In the genomic region with DNA sequence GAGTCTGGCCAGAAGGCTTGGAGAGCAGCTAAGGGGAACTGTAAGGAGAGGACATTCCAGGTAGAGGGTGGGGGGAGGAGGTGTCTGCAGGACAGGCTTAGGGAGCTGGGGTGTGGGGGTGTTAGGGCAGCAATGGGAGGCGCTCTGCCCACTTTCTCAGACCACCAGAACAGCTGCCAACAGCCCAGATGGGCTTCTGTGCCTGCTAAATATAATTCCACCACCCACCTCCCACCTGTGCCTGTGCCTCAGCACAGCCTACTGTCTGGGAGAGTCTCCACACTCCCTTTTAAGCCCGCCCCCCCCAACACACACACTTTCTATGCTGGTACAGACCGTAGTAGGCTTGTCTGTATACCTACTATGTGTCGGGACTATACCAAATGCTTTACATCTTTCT, we compare ENCODE assay signal across 27 mouse cellular contexts. TPM values are rescaled to one million over a fixed set of nuclear protein-coding genes. Genes with fewer than 3 reads are reported as not detected.
DNase-seq lines count a peak whose midpoint lies in the region; TF ChIP-seq lines count a peak whose summit lies in the region.
"Had no signal": no experiment of that assay in that cellular context is flagged by ENCODE, and none has a peak within 500 bp of the region (broad histone marks: within the 10 kb centered on the region; RNA-seq: fewer than 3 reads in every experiment).

No protein-coding gene starts in this region.

- H3K4me1 ChIP-seq in CH12.LX (ENCODE audit: control insufficient read depth in 1 of 2, insufficient read depth in 2 of 2), result peaks cover 3 to 17% of the 10 kb centered on the region in 2 experiments; a peak in 2 of 4 replicates
- H3K4me1 ChIP-seq in thymus, adult 2 months (replicated peaks; ENCODE audit: control insufficient read depth, insufficient read depth, low read length), result no peaks in the 10 kb centered on the region
- H3K4me1 ChIP-seq: liver, embryonic 12.5 days; neural tube, embryonic 12.5 days had no signal

- no peaks in the 10 kb centered on the region for H3K79me2 ChIP-seq in CH12.LX (replicated peaks; ENCODE audit: control insufficient read depth, extremely low read depth, insufficient read depth, poor library complexity, severe bottlenecking)

- H3K4me2 ChIP-seq in CH12.LX (ENCODE audit: insufficient read depth, low read depth, poor library complexity, severe bottlenecking), result no peak overlapping the region
- H3K4me2 ChIP-seq: kidney, embryonic 15.5 days; liver, embryonic 12.5 days; neural tube, embryonic 12.5 days had no signal

- dilution Hi-C loops in CH12.LX (cut with MboI; ENCODE audit: extremely low pct_ligation_motif_present, extremely low pct_unique_long_range_greater_than_20kb, low sequenced_read_pairs), result no loop called here

- H3K27ac ChIP-seq in CH12.LX (ENCODE audit: insufficient read depth, low read depth), result no peak overlapping the region
- no peak overlapping the region for H3K27ac ChIP-seq in thymus, adult 2 months (ENCODE audit: control insufficient read depth, insufficient read depth, low read length)
- H3K27ac ChIP-seq: gastrocnemius, adult 2 months; heart, embryonic 10.5 days; kidney, embryonic 15.5 days; liver, embryonic 12.5 days; neural tube, embryonic 12.5 days; stomach, postnatal 0 days had no signal

- no peaks in the 10 kb centered on the region for H3K27me3 ChIP-seq in CH12.LX (replicated peaks)
- H3K27me3 ChIP-seq in thymus, adult 2 months (ENCODE audit: control insufficient read depth, insufficient read depth, low read length), result no peaks in the 10 kb centered on the region

- no peak for TF ChIP-seq POLR2A in CH12.LX (IDR thresholded peaks at IDR 0.05; ENCODE audit: low read depth, low read length)
- no peak for TF ChIP-seq POLR2A in thymus, adult 2 months (IDR thresholded peaks at IDR 0.05; ENCODE audit: control insufficient read depth, extremely low read depth, insufficient read depth, low read length, poor library complexity)

- 88% methylated on average over 4 of the region's 4 CpGs for WGBS in thymus, adult 2 months

- H3K9me3 ChIP-seq in CH12.LX (replicated peaks; ENCODE audit: low read length), result peaks cover 2% of the 10 kb centered on the region
- H3K9me3 ChIP-seq: heart, embryonic 10.5 days; kidney, embryonic 15.5 days; liver, embryonic 12.5 days; neural tube, embryonic 12.5 days had no signal

- no peak overlapping the region for H3K4me3 ChIP-seq in CH12.LX (replicated peaks in 1 of 3; ENCODE audit: low read depth in 2 of 3, low read length in 2 of 3, poor library complexity in 1 of 3)
- H3K4me3 ChIP-seq in thymus, adult 2 months (ENCODE audit: control insufficient read depth, insufficient read depth, low read length), result no peak overlapping the region
- H3K4me3 ChIP-seq: gastrocnemius, adult 2 months; heart, embryonic 10.5 days; kidney, embryonic 15.5 days; liver, embryonic 12.5 days; neural tube, embryonic 12.5 days had no signal

- TF ChIP-seq CTCF in CH12.LX (conservative IDR thresholded peaks at IDR 0.05 in 1 of 2, IDR thresholded peaks at IDR 0.05 in 1 of 2; ENCODE audit: low read depth in 2 of 2, low read length in 2 of 2), result no peak
- no peak for TF ChIP-seq CTCF in thymus, adult 2 months (IDR thresholded peaks at IDR 0.05; ENCODE audit: borderline replicate concordance, control insufficient read depth, extremely low read depth, insufficient read depth, low read length, poor library complexity)

- H3K36me3 ChIP-seq in CH12.LX (replicated peaks in 1 of 2; ENCODE audit: control insufficient read depth in 1 of 2, insufficient read depth in 1 of 2, low read length in 1 of 2), result peaks cover 43 to 87% of the 10 kb centered on the region in 2 experiments
- H3K36me3 ChIP-seq in thymus, adult 2 months (ENCODE audit: control insufficient read depth, insufficient read depth, low read length), result peaks cover 73% of the 10 kb centered on the region
- H3K36me3 ChIP-seq: heart, embryonic 10.5 days; kidney, embryonic 15.5 days; liver, embryonic 12.5 days; neural tube, embryonic 12.5 days had no signal

- no peak for TF ChIP-seq EP300 in CH12.LX (IDR thresholded peaks at IDR 0.05; ENCODE audit: low read length)

- DNase-seq in CH12.LX (ENCODE audit: extremely low read depth), result no peak
- peak; percentile 75 to 86 for DNase-seq in frontal cortex, adult 2 months (ENCODE audit: extremely low spot score in 1 of 2, low spot score in 1 of 2)
- DNase-seq in layer of hippocampus, postnatal 25 days (ENCODE audit: extremely low spot score in 1 of 2, low spot score in 1 of 2), result peak; percentile 46 to 51
- peak; percentile 88 to 90 for DNase-seq in right cerebral cortex, adult 2 months (ENCODE audit: low spot score in 2 of 2)
- no peak for DNase-seq in heart, postnatal 25 days (ENCODE audit: low spot score)
- DNase-seq in heart, adult 8-10 months (ENCODE audit: low spot score), result no peak
- no peak for DNase-seq in thymus, adult 2 months
- DNase-seq: cerebellum, adult 8-10 months; gastrocnemius, adult 2 months; heart, postnatal 4 days; spleen, adult 18-20 months; thymus, postnatal 36 days had no signal

- TF ChIP-seq RAD21 in CH12.LX (IDR thresholded peaks at IDR 0.05; ENCODE audit: low read depth, low read length), result no peak

- in situ Hi-C loops in CH12.LX (cut with MboI; ENCODE audit: low pct_ligation_motif_present, low pct_unique_long_range_greater_than_20kb, low sequenced_read_pairs), result no loop called here

- H3K9ac ChIP-seq in CH12.LX (ENCODE audit: insufficient read depth, low read depth), result no peak overlapping the region
- H3K9ac ChIP-seq: kidney, embryonic 15.5 days; liver, embryonic 12.5 days had no signal

- intact Hi-C loops in heart, postnatal 25 days (cut with DNase I), result no loop called here

TF ChIP-seq in CH12.LX, 34 proteins besides CTCF, POLR2A, EP300 and RAD21:
- peak; percentile 48 for TF ChIP-seq ZKSCAN1 (IDR thresholded peaks at IDR 0.05; ENCODE audit: borderline replicate concordance, low read depth, low read length)
- no peak for TF ChIP-seq TBP (conservative IDR thresholded peaks at IDR 0.05; ENCODE audit: low read depth, low read length)

RNA-seq across cellular contexts. Expression of gene Rgs14, which starts 12.3 kb away (rescaled TPM):
- 7.4 and 8.0 TPM in 2 replicates for total RNA-seq in CH12.LX (2012; rRNA removed)
- total RNA-seq in CH12.LX (2014; rRNA removed), result 6.3 and 7.4 TPM in 2 replicates
- polyA plus RNA-seq in CH12.LX (2012; ENCODE audit: insufficient read length, low read depth), result 6.5 and 7.6 TPM in 2 replicates
- polyA plus RNA-seq in frontal cortex, adult 2 months (2012; rRNA removed), result 32.8 and 44.1 TPM in 2 replicates
- total RNA-seq in layer of hippocampus, postnatal 25 days (2021), result 10 to 100 TPM; 94.5 to 98.2 TPM
- under 1 TPM; 0.50 to 0.57 TPM for total RNA-seq in heart, postnatal 25 days (2021)
- under 1 TPM; 0.19 to 0.80 (median 0.41) TPM for total RNA-seq in heart, adult 8-10 months (2022)
- polyA plus RNA-seq in thymus, adult 2 months (2012; rRNA removed), result 179 and 220 TPM in 2 replicates

RNA-seq across cellular contexts. Expression of gene Slc34a1, which starts 16.2 kb away (rescaled TPM):
- total RNA-seq in CH12.LX (2012; rRNA removed) (not detected in 2 replicates), CH12.LX (2014; rRNA removed) (not detected in 2 replicates)
- not detected in 2 replicates for polyA plus RNA-seq in CH12.LX (2012; ENCODE audit: insufficient read length, low read depth)
- polyA plus RNA-seq in frontal cortex, adult 2 months (2012; rRNA removed), result 0.54 and 0.55 TPM in 2 replicates
- total RNA-seq in layer of hippocampus, postnatal 25 days (2021), result not detected
- total RNA-seq in heart, postnatal 25 days (2021), result not detected
- not detected for total RNA-seq in heart, adult 8-10 months (2022)
- 0.83 and 6.0 TPM in 2 replicates for polyA plus RNA-seq in thymus, adult 2 months (2012; rRNA removed)
- total RNA-seq: ES-E14; gastrocnemius, adult 2 months; heart, postnatal 4 days; layer of hippocampus, postnatal 10 days; midbrain, postnatal 0 days had no signal
- polyA plus RNA-seq: C2C12; embryonic facial prominence, embryonic 14.5 days; forebrain, embryonic 11.5 days; heart, embryonic 10.5 days; liver, embryonic 12.5 days; lung, embryonic 16.5 days; stomach, postnatal 0 days had no signal

RNA-seq across cellular contexts. Expression of gene Lman2, which starts 19.2 kb away (rescaled TPM):
- total RNA-seq in CH12.LX (2012; rRNA removed) (126 and 150 TPM in 2 replicates), CH12.LX (2014; rRNA removed) (87.9 and 94.6 TPM in 2 replicates)
- polyA plus RNA-seq in CH12.LX (2012; ENCODE audit: insufficient read length, low read depth), result 169 and 174 TPM in 2 replicates
- 52.9 and 57.3 TPM in 2 replicates for polyA plus RNA-seq in frontal cortex, adult 2 months (2012; rRNA removed)
- total RNA-seq in layer of hippocampus, postnatal 25 days (2021), result 10 to 100 TPM; 58.4 to 61.0 TPM
- total RNA-seq in heart, postnatal 25 days (2021), result 10 to 100 TPM; 49.1 to 49.8 TPM
- 10 to 100 TPM; 50.1 to 52.8 (median 51.7) TPM for total RNA-seq in heart, adult 8-10 months (2022)
- polyA plus RNA-seq in thymus, adult 2 months (2012; rRNA removed), result 134 and 139 TPM in 2 replicates

RNA-seq across cellular contexts. Expression of gene Pfn3, which starts 33.2 kb away (rescaled TPM):
- not detected in 2 replicates for total RNA-seq in CH12.LX (2012; rRNA removed)
- not detected in 2 replicates for total RNA-seq in CH12.LX (2014; rRNA removed)
- not detected in 2 replicates for polyA plus RNA-seq in CH12.LX (2012; ENCODE audit: insufficient read length, low read depth)
- polyA plus RNA-seq in frontal cortex, adult 2 months (2012; rRNA removed), result 0.34 and 0.42 TPM in 2 replicates
- total RNA-seq in layer of hippocampus, postnatal 25 days (2021), result not detected
- not detected for total RNA-seq in heart, postnatal 25 days (2021)
- not detected for total RNA-seq in heart, adult 8-10 months (2022)
- not detected in 2 replicates for polyA plus RNA-seq in thymus, adult 2 months (2012; rRNA removed)
- total RNA-seq: adrenal gland, adult 18-20 months; ES-E14; gastrocnemius, adult 2 months; heart, postnatal 4 days; megakaryocyte, adult 5-6 weeks had no signal
- polyA plus RNA-seq: C2C12; forebrain, embryonic 11.5 days; heart, embryonic 10.5 days; inflammation-experienced regulatory T-cells, adult 6 months; kidney, embryonic 15.5 days; liver, embryonic 12.5 days; lung, embryonic 16.5 days; neural tube, embryonic 12.5 days; stomach, postnatal 0 days had no signal

RNA-seq across cellular contexts. Expression of gene F12, which starts 44.8 kb away (rescaled TPM):
- not detected in 2 replicates for total RNA-seq in CH12.LX (2012; rRNA removed)
- total RNA-seq in CH12.LX (2014; rRNA removed), result not detected in 2 replicates
- not detected in 2 replicates for polyA plus RNA-seq in CH12.LX (2012; ENCODE audit: insufficient read length, low read depth)
- 0.57 and 0.82 TPM in 2 replicates for polyA plus RNA-seq in frontal cortex, adult 2 months (2012; rRNA removed)
- under 1 TPM; 0.35 to 0.47 TPM for total RNA-seq in layer of hippocampus, postnatal 25 days (2021)
- total RNA-seq in heart, postnatal 25 days (2021), result not detected
- total RNA-seq in heart, adult 8-10 months (2022), result not detected
- polyA plus RNA-seq in thymus, adult 2 months (2012; rRNA removed), result 0.39 and 1.6 TPM in 2 replicates
- total RNA-seq: adrenal gland, adult 18-20 months; ES-E14; gastrocnemius, adult 2 months; heart, postnatal 4 days; midbrain, postnatal 0 days had no signal
- polyA plus RNA-seq: C2C12; embryonic facial prominence, embryonic 14.5 days; forebrain, embryonic 11.5 days; neural tube, embryonic 12.5 days had no signal

Comparison
In these comparisons a context has a peak if more than half of its experiments do, and no peak if none do; other contexts are left out.
1. DNase-seq: peak in frontal cortex, adult 2 months (2 of 2), layer of hippocampus, postnatal 25 days (2 of 2) and right cerebral cortex, adult 2 months (2 of 2); none in CH12.LX (single experiment), heart, postnatal 25 days (single experiment), heart, adult 8-10 months (single experiment) and thymus, adult 2 months (single experiment).
2. RNA of gene Rgs14, which starts 12.3 kb away (total RNA-seq): 94.5 to 98.2 TPM in layer of hippocampus, postnatal 25 days; 6.3 to 8.0 TPM in CH12.LX, 0.50 to 0.57 TPM in heart, postnatal 25 days and 0.19 to 0.80 TPM in heart, adult 8-10 months; every median in the first group is over 10 times any median in the second.